Mouse (Mus musculus) liver, adult 2 months (tissue): Measurements from ENCODE around the gene Tmem211.

Experiments used
- CTCF ChIP-seq: fragments of 200-500 bp; IDR thresholded peaks from 2 replicates; pipeline ENCODE4 v1.5.1; 2011; ENCODE audit warnings: low read depth, low read length, control low read depth
- POLR2A ChIP-seq: fragments of 200-500 bp; IDR thresholded peaks from 2 replicates; pipeline ENCODE4 v1.6.1; 2011; ENCODE audit warnings: low read length, control low read depth; ENCODE audit not compliant: insufficient read depth; ENCODE audit errors: extremely low read depth

DNA sequence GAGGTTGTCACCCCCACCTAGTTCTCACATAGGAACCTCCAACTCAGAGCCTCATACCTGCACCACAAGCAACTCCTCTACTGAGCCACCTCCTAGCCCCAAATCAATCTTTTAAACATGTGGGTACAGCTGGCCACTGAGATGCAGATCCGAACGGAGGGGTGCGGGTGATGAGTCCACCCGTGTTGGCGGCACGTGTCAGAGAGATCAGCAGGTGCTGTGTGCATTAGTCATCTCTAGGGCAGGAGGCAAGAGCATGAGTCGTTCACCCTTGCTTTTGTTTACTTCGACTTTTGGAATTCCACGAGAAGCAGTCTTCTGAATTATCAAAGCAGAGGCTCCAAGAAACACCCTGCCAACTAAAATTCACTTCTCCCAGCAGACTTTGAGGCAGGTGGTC is 22.5 kb upstream of the Tmem211 start:
- TF ChIP-seq POLR2A (no peak), CTCF (no peak)
